Mouse (Mus musculus): Measurements from ENCODE around the gene Gpc6.

The Gpc6 gene

DNA sequence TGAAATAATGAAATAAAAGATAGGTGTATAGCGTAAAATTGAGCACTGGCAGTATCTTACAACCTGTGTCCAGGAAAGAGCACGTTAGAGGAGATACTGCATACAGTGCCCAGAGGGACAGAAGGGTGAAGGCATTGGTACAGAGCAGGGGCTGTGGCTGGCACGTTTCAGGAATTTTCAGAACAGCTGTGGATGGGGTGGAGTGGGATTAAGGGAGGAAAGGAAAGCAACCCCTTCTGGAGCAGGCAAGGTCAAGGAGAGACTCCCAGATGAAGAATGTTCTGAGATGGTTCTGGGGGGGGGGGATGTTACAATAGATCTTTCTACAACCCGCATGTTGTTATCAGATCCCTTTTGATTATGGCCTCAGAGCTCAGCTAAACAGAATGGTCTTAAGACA lies 331.1 kb downstream of the Gpc6 start:
- no peak for DNase-seq

DNA sequence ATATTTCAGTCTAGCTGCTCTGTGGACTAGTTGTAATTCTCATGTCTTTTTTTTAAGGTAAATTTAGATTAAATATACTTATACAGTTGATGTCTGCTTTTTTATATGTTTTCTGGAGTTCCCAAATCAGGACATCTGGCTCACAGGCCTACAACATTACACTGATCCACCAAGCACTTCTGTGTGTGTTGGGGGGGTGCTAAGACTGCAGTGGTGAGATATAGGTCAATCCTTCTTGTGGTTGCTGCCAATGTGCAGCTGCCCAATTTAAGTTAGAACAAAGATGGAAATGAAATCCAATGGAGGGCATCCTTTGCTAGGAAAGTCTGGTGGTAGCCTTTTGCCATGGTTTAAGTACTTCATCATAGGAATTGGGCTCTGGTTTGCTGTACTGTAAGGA lies 340.5 kb downstream of the Gpc6 start:
- no peak for DNase-seq

DNA sequence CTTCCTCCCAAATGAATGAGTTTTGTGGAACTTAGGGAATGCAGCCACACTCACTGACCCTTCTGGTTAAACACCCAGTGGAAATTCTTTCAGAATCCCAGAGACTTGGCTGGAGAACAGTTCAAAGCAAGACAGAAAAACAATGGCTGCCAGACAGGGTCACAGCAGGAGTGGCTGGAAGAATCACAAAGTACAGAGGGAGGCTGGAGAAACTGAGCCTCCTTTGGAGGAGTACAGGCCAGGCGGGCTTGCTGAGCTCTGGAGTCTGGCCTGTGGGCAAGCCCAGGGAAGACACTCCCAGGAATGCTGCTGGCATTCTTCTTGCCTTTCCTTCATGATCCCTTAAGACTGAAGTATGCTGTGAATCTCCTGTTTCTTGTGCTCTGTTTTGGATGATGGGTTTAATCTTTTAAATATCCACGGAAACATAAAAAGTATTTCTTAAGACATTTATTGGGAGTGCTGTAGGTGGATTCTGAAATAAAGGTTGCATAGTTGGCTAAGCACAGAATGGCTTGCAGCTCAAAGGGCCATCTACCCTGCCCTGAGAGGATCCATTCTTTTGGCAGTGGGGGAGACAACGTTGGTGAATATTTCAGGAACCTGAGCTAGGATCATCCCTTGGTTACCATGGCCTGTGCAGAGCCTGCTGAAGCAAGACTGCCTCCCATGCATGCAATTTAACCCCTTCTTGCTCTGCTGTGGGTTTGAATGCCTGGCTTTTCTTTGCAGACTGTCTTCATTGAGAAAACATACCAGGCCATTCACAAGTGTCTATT lies 342.9 kb downstream of the Gpc6 start:
- DNase-seq: peak; percentile 11 to 45

DNA sequence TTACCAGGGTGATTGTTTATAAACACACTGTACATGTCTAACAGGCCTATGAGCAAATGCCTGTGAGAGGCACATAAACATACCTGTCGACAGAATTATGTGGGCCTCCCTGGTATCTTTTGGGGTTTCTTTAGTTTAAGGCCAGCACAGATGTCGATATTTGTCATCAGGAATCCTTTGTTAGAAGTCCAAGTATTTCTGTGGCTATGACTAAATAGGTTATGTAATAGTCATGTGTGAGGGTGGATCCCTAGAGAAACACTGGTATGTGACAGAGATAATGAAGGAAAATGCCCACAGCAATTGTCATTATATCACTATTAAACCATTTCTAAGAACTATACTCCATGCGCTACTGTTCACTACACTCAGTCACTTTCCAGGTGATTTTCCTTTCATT lies 358.5 kb downstream of the Gpc6 start:
- no peak for DNase-seq

DNA sequence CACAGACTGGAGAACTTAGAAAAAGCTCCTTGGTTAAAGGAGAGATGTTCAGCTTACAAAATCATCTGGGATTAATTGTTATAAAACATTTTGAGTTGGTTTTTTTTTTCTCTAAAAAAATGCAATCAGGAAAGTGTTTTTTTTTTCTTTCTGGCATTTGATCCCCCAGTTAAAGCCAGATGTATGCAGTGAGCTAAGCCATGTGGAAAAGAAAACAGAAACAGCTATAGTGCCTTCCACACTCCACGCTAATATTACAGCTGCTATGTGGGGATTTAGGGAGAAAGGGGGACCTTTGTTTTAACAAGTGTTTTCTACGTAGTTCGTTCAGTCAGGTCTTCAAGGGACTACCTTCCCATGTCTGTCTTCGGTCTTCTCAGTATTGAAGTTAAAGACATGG lies 368.6 kb downstream of the Gpc6 start:
- no peak for DNase-seq

DNA sequence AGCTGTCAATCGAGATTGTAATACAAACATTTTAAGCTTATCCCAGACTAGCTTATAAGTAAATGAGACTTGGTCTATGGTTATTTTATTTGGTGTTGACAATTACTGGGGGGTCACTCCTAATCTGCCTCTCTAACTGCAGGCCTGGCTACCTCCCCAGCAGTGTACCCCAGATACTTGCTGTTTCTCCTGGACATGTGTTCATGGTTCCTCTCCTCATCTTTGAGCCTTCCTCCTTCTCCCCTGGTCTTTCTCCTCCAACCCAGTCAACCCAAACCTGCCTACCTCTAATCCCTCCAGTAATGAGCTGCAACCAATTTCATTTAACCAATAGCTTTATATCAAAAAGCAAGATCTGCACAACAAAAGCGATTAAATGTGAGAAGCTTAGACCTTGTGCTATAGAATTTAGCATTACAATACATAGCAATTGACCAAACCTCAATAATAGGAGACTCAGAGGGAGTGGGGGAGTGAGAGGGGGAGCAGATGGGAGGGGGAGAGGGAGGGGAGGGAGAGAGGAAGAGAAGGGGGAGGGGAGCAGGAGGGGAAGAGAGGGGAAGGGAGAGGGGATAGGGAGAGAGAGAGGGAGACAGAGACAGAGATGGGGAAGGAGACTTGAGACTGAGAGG lies 371.2 kb downstream of the Gpc6 start:
- no peak for DNase-seq

DNA sequence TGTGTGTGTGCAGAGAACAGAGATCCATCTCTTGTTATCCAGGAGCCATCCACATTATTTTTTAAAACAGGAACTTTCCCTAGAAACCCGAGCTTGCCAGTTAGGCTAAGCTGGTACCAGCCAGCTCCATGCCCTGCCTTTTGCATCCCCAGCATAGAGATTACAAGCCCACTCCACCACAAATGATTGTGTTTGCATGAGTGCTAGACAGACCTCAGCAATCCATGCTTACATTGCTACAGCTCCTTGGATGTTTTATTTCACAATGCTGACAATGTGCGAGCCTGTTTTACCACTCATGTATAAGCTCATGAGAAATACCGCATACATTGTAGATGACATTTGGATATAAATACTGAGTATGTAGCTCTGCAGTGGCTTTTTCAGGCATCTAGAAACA lies 375.9 kb downstream of the Gpc6 start:
- no peak for DNase-seq

DNA sequence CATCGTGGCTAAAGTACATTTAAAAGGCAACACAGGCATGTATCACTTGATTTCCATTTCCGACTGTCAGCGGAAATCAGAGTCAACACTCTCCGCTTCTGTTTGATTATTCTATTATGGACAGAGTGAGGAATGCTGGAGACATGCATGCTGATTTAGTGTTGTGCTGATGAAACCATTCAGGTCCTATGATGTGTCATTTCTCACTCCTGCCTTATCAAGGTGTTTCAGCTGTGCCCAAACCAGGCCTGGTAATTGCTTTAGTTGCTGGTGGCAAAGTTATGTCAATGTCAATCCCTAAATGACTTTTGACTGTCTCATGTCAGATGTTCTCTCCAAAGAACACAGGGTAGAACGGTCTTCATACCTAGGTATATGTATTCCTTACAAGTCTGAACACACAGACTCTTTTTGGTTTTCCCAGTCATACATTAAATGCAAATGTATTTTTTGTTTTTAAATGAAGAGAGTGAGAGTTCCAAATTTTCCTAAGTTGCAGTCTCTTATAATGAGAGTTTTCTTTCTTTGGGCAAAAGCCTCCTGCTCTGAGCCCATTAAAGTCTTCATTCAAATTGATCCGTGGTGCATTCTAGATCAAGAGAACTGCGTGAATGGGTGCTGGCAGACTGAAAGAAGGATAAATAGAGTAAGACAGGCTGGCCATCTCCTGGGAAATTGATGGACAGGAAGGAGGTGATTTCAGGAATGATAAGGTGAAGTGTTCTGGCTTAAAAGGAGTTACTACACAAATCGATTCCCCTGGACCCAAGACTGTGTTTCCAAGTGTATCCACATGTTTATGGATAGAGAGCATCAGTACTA lies 379.0 kb downstream of the Gpc6 start:
- DNase-seq: no peak

DNA sequence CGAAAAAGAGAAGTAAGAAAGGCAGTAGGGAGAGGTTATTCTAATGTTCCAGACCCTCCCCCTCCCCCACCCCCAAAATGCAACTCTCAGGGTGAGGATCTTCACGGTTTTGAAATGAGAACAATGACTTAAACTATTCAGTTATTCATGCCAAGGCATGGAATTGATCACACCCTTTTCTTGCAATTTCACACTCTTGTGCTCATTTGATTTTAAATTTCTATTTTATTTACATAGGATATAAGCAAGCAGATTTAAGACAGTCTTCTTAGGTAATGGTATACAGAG lies 379.6 kb downstream of the Gpc6 start:
- no peak for DNase-seq

DNA sequence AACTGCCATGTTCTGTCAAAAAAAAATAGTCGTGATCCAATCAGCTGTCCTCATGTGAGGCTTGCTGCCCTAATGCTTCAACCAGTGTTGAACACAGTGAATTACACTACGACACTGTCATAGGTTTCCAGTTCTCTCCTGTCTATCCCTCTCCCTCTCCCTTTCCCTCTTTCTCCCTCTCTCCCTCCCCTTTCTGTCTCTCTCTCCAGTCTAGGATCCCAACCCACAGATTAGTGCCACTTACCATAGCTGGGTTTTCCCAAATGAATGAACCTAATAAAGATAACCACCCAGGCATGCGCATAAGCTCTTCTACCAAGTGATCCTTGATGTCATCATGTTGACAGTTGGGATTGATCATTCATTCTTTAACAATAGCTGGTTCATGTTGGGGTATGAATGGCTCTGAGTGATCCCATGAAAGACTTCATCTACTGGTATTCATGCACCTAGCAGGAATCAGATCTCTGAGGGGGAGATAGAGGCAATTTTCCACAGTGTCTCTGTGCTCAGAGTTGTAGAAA lies 384.9 kb downstream of the Gpc6 start:
- no peak for DNase-seq

DNA sequence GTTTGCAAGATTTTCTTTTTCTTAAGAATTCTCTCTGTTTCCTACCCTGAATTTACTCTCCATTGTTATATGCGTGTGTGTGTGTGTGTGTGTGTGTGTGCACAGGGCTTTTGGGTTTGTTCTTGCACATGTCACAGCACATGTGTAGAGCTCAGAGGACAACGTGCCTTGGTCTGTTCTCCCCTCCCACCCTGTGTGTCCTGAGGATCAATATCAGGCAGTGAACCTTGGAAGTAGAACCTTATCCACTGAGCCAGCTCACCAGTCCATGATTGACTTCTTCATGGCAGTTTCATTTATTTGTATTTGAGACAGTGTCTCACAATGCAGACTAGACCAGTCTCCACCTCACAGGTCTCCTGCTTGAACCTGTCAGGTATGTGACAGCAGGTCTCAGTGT lies 399.1 kb downstream of the Gpc6 start:
- DNase-seq: no peak

DNA sequence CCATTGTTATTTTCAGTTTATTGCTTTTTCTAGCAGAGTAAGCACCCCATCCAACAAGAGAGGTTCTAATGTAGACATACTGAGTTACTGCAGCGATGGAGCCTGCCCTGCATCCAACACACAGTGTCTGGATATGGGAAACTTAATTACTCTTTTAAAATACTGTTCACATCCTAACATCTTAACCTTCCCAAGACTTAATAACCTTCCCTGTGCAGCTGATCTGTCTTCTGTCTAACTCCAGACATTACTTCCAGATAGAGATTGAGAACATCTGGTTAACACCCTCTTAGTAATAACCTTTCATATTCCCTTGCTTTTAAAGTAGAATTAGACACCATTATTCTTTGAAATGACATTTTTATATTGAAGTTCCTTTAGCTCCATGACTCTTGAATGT lies 407.1 kb downstream of the Gpc6 start:
- DNase-seq: no peak

DNA sequence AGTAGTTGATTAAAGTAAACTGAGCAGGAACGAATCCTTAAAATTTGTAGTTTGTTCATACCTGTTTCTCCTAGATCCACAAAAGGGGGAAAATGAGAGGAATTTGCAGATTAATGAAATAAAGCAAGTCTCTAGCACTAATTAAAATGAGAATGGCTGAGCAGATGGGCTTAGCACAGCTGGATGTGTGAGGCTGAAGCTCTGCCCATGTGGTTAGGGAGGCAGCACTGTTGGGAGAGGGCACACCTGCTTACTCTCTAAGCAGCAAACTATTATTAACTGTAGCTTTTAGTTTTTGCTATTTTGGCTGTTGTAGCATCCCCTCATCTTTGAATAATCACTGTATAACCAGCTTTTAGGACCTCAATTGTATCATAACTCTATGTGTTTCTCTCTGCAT lies 412.2 kb downstream of the Gpc6 start:
- DNase-seq: no peak

DNA sequence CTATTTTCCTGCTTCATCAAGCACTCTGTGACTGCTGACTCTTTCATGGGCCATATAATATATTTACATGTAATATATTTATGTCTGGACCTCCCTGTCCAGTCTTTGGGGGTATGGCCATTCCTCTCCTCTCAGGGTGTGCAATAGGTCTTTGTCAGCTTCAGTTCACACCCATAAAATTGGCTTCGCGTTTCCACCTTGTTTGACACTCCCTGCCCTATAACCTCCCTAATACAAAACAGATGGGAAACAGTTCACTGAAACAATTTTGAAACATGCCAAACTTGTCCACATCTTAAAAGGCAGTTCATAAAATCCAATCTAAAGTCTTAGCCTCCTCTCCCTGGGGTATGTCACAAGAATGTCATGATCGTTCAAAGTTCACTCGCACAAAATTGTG lies 415.4 kb downstream of the Gpc6 start:
- DNase-seq: no peak

DNA sequence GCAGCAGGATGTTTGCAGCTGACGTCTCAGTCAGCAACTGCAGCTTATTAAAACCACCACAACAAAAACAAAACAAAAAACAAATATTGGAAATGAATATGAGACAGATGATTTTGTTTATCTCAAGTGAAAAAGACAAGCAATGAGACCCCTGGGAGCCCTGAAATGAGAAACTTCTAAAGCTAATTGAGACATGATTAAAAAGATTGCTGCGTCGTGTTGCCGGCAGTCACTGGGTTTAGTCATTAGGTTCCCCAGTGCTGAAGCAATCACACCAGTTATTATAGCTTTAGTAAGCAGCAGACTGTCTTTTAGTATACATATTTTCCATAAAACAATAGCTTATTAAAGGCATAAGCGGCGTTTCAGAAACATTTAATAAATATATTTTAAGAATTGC lies 419.4 kb downstream of the Gpc6 start:
- no peak for DNase-seq

DNA sequence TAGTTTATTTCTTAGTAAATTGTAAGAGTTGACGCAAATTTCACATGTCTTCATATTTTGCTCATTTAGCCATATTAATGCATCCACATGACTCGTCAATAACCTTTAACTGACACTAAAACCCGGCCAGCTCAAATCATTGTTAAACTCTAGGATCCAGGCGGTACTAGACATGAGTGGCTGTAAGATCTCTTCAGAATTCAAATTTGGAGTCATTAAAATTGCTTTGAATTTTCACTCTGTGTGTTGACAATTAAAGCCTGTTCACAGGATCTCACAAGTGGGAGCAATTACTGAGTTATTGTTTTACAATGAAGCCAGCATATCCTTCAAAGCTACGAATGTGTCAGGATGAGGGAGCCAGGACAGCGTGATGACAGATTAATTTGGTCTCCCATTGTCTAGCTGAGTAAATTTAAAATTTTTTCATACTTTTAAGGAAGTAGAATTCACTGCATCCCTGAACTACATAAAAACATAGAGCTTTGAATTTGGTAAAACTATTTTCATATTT lies 421.3 kb downstream of the Gpc6 start:
- no peak for DNase-seq

DNA sequence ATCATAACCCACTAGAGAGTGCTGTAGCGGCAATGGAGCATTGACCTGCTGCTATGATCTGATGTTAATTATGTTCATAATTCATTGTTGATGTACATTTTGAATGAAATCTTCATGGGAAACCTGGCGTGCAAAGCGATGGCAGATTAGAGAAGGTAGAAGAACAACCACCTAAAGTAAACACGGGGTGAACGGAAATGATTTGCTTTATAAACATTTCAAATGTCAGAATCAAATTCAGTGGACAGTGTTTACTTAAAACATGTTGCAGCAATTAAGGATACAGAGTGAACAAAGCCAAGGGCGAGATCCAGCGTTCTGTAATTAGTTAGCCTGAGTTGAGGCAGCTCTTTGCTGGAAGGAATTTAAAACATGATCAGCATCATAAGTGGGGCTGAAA lies 426.2 kb downstream of the Gpc6 start:
- DNase-seq: no peak

DNA sequence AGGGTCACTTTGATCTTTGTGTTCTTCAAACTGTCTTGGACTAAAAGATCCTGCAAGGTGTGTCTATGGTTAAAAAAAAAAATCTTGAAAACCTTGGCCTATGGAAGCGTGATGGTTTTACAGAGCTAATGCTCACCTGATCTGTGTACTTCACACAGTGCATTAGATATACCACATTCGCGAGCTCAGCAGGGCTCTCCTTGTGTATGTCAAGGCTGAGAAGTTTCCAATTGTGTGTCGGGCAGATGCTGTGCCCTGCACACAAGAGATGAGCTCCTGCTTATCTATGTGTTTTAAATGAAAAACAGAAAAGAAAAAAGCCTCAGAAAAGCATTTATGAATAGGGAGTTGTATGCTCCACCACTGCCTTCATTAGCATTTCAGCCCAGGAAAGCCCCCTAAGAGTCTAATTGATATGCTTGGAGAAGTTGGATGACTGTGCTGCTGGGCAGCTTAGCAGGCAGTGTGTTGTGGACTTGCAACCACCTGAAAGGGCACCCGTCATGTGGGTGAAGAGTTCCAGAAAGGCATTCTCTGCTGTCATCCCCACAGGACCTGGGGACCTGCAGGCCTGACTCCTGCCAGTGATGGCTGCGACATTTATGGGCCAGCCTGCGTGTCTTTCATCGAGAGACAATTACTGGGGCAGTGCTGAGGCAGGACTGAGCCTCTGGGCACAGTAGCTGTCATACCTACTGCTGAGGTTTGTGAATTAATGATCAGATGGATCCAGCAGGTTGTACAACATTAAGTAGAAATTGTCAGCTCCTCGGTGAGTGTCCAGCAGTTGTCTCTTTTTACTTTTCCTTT lies 436.2 kb downstream of the Gpc6 start:
- DNase-seq: no peak

DNA sequence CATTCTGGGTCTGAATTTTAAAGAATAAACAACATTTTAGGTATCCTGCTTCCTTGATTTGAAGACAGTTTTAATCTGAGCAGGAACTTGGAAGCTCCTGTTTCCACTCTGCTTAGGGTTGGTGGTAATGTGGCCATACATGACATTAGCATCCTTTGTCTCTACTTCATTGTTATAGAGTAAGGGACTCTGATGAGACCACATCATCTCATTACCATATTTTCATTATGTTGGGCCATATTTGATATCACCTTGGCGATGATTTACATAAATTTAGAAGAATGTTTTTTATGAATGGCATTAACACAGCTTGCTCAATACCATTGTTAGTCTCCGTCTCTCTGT lies 436.8 kb downstream of the Gpc6 start:
- no peak for DNase-seq

DNA sequence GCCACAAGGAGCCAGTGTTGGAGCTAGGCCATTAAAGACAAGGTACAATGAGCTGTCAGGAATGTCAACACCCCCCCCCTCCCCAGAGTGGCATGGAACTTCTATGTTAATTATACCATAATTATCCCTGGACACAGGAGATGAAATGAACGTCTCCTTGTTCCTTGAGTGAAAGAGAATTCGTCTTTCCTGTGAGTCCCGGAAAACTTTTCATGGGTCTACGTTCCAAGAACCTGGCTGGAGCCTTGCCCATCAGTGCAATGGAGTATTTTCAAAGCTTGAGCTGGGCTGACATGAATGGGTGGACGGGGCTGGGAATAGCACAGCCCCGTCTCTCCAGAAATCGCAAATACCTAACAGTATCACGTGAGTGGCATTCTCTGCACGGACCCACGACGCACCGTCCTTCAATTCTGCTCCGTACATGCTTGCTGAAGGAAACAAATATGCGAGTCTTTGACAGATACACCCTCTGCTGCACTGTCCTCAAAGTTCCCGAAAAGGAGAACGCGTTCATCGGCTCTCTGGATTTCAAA lies 444.3 kb downstream of the Gpc6 start:
- DNase-seq: no peak

DNA sequence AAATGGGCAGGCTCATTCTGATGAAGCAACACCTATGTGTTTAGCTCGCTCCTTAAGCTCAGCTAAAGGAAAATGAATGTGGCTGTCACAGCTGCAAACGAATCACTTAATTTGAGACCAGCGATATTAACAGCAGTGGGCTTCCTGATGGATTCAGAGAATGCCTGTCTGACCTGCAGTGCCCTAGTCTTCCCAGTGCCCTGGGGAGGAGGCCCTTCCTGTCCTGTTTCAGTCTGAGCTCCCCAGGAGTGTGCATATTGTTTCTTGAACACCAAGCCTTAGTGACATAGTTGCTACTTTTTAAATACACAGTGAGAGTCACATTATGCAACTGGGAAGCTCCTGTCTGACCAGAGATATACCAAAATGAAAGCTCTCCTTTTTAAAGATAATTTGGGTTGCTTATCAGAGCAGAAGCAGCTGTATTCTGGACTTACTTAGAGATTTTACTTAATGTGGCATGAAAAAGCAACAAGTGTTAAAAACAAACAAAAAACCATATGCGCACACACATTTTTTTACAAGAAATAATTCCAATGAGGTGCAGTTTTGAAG lies 451.8 kb downstream of the Gpc6 start:
- no peak for DNase-seq

DNA sequence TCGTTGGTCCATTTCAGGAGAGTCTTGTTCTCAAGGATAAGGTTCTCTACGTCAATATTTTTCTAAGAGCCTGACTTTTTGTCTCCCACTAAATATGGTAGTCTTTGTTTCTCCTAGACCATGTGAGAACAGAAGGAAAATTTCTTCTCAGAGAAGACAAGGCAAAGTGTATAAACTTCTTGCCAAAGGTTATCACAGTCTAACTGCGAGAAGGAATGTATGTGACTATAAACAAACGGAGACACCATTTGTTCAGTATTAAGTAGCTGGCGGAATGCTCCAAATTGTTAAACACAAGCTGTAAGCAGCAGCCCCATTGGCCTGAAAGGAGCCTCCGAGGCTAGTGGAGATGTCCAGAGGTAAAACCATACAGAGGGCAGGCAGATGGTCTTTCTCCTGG lies 454.9 kb downstream of the Gpc6 start:
- no peak for DNase-seq
